Mouse (Mus musculus): Measurements from ENCODE around the gene Spryd3.
A peak's percentile ranks its signal among the peaks of the same experiment; 100 is the strongest.

DNA sequence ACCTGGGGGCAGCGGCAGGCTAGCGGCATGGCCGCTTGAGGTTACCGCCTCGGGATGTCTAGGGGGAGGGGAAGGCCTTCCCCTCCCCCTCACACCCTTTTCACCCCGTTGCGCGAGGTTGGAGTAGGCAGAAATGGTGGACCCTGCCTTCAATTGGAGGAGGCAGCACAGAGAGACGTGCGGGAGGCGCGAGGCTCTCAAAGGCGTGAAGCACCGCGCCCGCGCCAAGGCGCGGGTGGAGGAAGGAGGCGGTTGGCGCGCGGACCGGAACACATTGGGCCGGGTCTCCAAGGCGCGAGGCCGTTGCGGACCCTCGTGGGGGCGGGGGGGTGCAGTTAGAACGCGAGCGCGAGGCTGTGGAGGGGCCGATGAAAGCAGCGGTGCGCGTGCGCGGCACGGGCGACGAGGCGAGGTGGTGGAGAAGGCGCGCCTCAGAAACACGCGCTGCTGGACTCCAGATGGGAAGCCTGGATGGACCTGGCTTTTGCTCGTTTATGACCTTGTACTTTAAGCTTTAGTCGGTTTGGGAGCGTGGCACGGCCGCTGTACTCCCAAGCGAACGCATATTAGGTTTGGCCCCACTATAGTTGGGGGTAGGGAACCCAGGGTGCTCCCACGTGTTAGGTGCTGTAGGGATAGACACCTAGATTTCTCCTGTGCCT, 61.8 kb downstream of the Spryd3 start:
- TF ChIP-seq ZNF384 (IDR thresholded peaks at IDR 0.05; ENCODE audit: low read depth, low read length), result no peak
- no peak for TF ChIP-seq MAFK (IDR thresholded peaks at IDR 0.05; ENCODE audit: insufficient read depth, low read depth, low read length)
- TF ChIP-seq CHD2 (IDR thresholded peaks at IDR 0.05; ENCODE audit: low read depth, low read length), result peak; percentile 57; the same call in 1 of the 2 replicates
- no peak for TF ChIP-seq ZC3H11A (IDR thresholded peaks at IDR 0.05; ENCODE audit: borderline replicate concordance, low read depth, low read length)
- TF ChIP-seq HCFC1 (IDR thresholded peaks at IDR 0.05; ENCODE audit: borderline replicate concordance, insufficient read depth, low read length), result no peak

Data from ES-E14 (cell line).